Mouse (Mus musculus): ENCODE results near the gene Cdhr3. TPM values are rescaled to one million over a fixed set of nuclear protein-coding genes. Genes with fewer than 3 reads are reported as not detected.

The Cdhr3 gene
- polyA plus RNA-seq, 1 experiment from 2014 or later: 0.51 TPM

GRCm38 (mm10) chr12:33125594-33126227, 33.0 kb upstream of the Cdhr3 start:
- WGBS: 88% methylated on average over 9 of the region's 9 CpGs
- H3K4me3 ChIP-seq (ENCODE audit: low read depth, low read length): no peak overlapping the region
- ATAC-seq: no peak
- H3K27ac ChIP-seq (ENCODE audit: low read length): no peak overlapping the region
- no peaks in the 10 kb centered on the region for H3K9me3 ChIP-seq (replicated peaks; ENCODE audit: control insufficient read depth, low read length, poor library complexity, severe bottlenecking)
- no peak overlapping the region for H3K9ac ChIP-seq (ENCODE audit: low read depth, low read length)
- peaks cover 9% of the 10 kb centered on the region; the same call in 1 of the 2 replicates for H3K4me1 ChIP-seq (ENCODE audit: control insufficient read depth, insufficient read depth, low read length)
- no peak overlapping the region for H3K4me2 ChIP-seq (ENCODE audit: low read length)
- no peaks in the 10 kb centered on the region for H3K36me3 ChIP-seq (ENCODE audit: control insufficient read depth, insufficient read depth, low read length)
- no peaks in the 10 kb centered on the region for H3K27me3 ChIP-seq (ENCODE audit: control insufficient read depth, insufficient read depth, low read depth, low read length)

GRCm38 (mm10) chr12:33118624-33119301, 26.1 kb upstream of the Cdhr3 start:
- no peaks in the 10 kb centered on the region for H3K27me3 ChIP-seq (ENCODE audit: control insufficient read depth, insufficient read depth, low read depth, low read length)
- no peaks in the 10 kb centered on the region for H3K36me3 ChIP-seq (ENCODE audit: control insufficient read depth, insufficient read depth, low read length)
- no peak overlapping the region for H3K4me3 ChIP-seq (ENCODE audit: low read depth, low read length)
- 37% methylated on average over 15 of the region's 15 CpGs for WGBS
- no peak overlapping the region for H3K27ac ChIP-seq (ENCODE audit: low read length)
- H3K9me3 ChIP-seq (replicated peaks; ENCODE audit: control insufficient read depth, low read length, poor library complexity, severe bottlenecking): no peaks in the 10 kb centered on the region
- no peak overlapping the region for H3K9ac ChIP-seq (ENCODE audit: low read depth, low read length)
- ATAC-seq: no peak
- no peak overlapping the region for H3K4me2 ChIP-seq (ENCODE audit: low read length)
- no peaks in the 10 kb centered on the region for H3K4me1 ChIP-seq (ENCODE audit: control insufficient read depth, insufficient read depth, low read length)

- no peak overlapping the region for H3K4me2 ChIP-seq (ENCODE audit: low read length)
- ATAC-seq: peak; percentile 38; the same call in 1 of the 2 replicates
- H3K4me1 ChIP-seq (ENCODE audit: control insufficient read depth, insufficient read depth, low read length): no peaks in the 10 kb centered on the region
- no peak overlapping the region for H3K9ac ChIP-seq (ENCODE audit: low read depth, low read length)
- 30% methylated on average over 14 of the region's 14 CpGs for WGBS
- H3K9me3 ChIP-seq (replicated peaks; ENCODE audit: control insufficient read depth, low read length, poor library complexity, severe bottlenecking): no peaks in the 10 kb centered on the region
- no peak overlapping the region for H3K4me3 ChIP-seq (ENCODE audit: low read depth, low read length)
- H3K36me3 ChIP-seq (ENCODE audit: control insufficient read depth, insufficient read depth, low read length): no peaks in the 10 kb centered on the region
- no peaks in the 10 kb centered on the region for H3K27me3 ChIP-seq (ENCODE audit: control insufficient read depth, insufficient read depth, low read depth, low read length)
- H3K27ac ChIP-seq (ENCODE audit: low read length): peak overlapping the region; percentile 24; the same call in 1 of the 2 replicates
These were observed 18.3 kb upstream of the Cdhr3 start for GRCm38 (mm10) chr12:33110894-33111471.

- H3K27me3 ChIP-seq (ENCODE audit: control insufficient read depth, insufficient read depth, low read depth, low read length): no peaks in the 10 kb centered on the region
- no peak overlapping the region for H3K27ac ChIP-seq (ENCODE audit: low read length)
- H3K9ac ChIP-seq (ENCODE audit: low read depth, low read length): no peak overlapping the region
- H3K4me2 ChIP-seq (ENCODE audit: low read length): no peak overlapping the region
- H3K4me1 ChIP-seq (ENCODE audit: control insufficient read depth, insufficient read depth, low read length): no peaks in the 10 kb centered on the region
- no peaks in the 10 kb centered on the region for H3K9me3 ChIP-seq (replicated peaks; ENCODE audit: control insufficient read depth, low read length, poor library complexity, severe bottlenecking)
- H3K36me3 ChIP-seq (ENCODE audit: control insufficient read depth, insufficient read depth, low read length): no peaks in the 10 kb centered on the region
- peak; percentile 68 for ATAC-seq
- H3K4me3 ChIP-seq (ENCODE audit: low read depth, low read length): no peak overlapping the region
These were observed 16.9 kb upstream of the Cdhr3 start for GRCm38 (mm10) chr12:33109531-33109930.

GRCm38 (mm10) chr12:33106438-33107167, 13.9 kb upstream of the Cdhr3 start:
- Histone ChIP-seq H3K4me2 (ENCODE audit: low read length) (no peak overlapping the region), H3K27me3 (ENCODE audit: control insufficient read depth, insufficient read depth, low read depth, low read length) (no peaks in the 10 kb centered on the region), H3K4me3 (ENCODE audit: low read depth, low read length) (no peak overlapping the region), H3K36me3 (ENCODE audit: control insufficient read depth, insufficient read depth, low read length) (no peaks in the 10 kb centered on the region), H3K9me3 (replicated peaks; ENCODE audit: control insufficient read depth, low read length, poor library complexity, severe bottlenecking) (no peaks in the 10 kb centered on the region), H3K9ac (ENCODE audit: low read depth, low read length) (no peak overlapping the region), H3K27ac (ENCODE audit: low read length) (no peak overlapping the region), H3K4me1 (ENCODE audit: control insufficient read depth, insufficient read depth, low read length) (peaks cover 12% of the 10 kb centered on the region)
- WGBS: 59% methylated on average over 10 of the region's 10 CpGs
- no peak for ATAC-seq

- no peaks in the 10 kb centered on the region for H3K9me3 ChIP-seq (replicated peaks; ENCODE audit: control insufficient read depth, low read length, poor library complexity, severe bottlenecking)
- peaks cover 12% of the 10 kb centered on the region for H3K4me1 ChIP-seq (ENCODE audit: control insufficient read depth, insufficient read depth, low read length)
- no peak overlapping the region for H3K9ac ChIP-seq (ENCODE audit: low read depth, low read length)
- H3K4me3 ChIP-seq (ENCODE audit: low read depth, low read length): no peak overlapping the region
- H3K27me3 ChIP-seq (ENCODE audit: control insufficient read depth, insufficient read depth, low read depth, low read length): no peaks in the 10 kb centered on the region
- H3K4me2 ChIP-seq (ENCODE audit: low read length): no peak overlapping the region
- ATAC-seq: no peak
- WGBS: 51% methylated on average over 4 of the region's 4 CpGs
- H3K36me3 ChIP-seq (ENCODE audit: control insufficient read depth, insufficient read depth, low read length): no peaks in the 10 kb centered on the region
- H3K27ac ChIP-seq (ENCODE audit: low read length): no peak overlapping the region
These were observed 13.0 kb upstream of the Cdhr3 start for GRCm38 (mm10) chr12:33105724-33106123.

- no peak overlapping the region for H3K4me2 ChIP-seq (ENCODE audit: low read length)
- no peak overlapping the region for H3K4me3 ChIP-seq (ENCODE audit: low read depth, low read length)
These were observed 9.9 kb upstream of the Cdhr3 start for GRCm38 (mm10) chr12:33102342-33103115.

GRCm38 (mm10) chr12:33101627-33102026, 9.0 kb upstream of the Cdhr3 start:
- H3K9me3 ChIP-seq (replicated peaks; ENCODE audit: control insufficient read depth, low read length, poor library complexity, severe bottlenecking): no peaks in the 10 kb centered on the region
- H3K27ac ChIP-seq (ENCODE audit: low read length): no peak overlapping the region
- H3K4me3 ChIP-seq (ENCODE audit: low read depth, low read length): no peak overlapping the region
- peaks cover 12% of the 10 kb centered on the region for H3K4me1 ChIP-seq (ENCODE audit: control insufficient read depth, insufficient read depth, low read length)
- H3K36me3 ChIP-seq (ENCODE audit: control insufficient read depth, insufficient read depth, low read length): no peaks in the 10 kb centered on the region
- ATAC-seq: peak; percentile 44; the same call in 1 of the 2 replicates
- WGBS: 57% methylated on average over 8 of the region's 8 CpGs
- H3K27me3 ChIP-seq (ENCODE audit: control insufficient read depth, insufficient read depth, low read depth, low read length): no peaks in the 10 kb centered on the region
- no peak overlapping the region for H3K4me2 ChIP-seq (ENCODE audit: low read length)
- no peak overlapping the region for H3K9ac ChIP-seq (ENCODE audit: low read depth, low read length)

More at GRCm38 (mm10) chr12:33102342-33103115, 9.9 kb upstream of the Cdhr3 start:
- Histone ChIP-seq H3K36me3 (ENCODE audit: control insufficient read depth, insufficient read depth, low read length) (no peaks in the 10 kb centered on the region), H3K9ac (ENCODE audit: low read depth, low read length) (no peak overlapping the region), H3K27ac (ENCODE audit: low read length) (no peak overlapping the region), H3K9me3 (replicated peaks; ENCODE audit: control insufficient read depth, low read length, poor library complexity, severe bottlenecking) (no peaks in the 10 kb centered on the region), H3K27me3 (ENCODE audit: control insufficient read depth, insufficient read depth, low read depth, low read length) (no peaks in the 10 kb centered on the region), H3K4me1 (ENCODE audit: control insufficient read depth, insufficient read depth, low read length) (peaks cover 12% of the 10 kb centered on the region)
- ATAC-seq: peak; percentile 27; the same call in 1 of the 2 replicates
- 23% methylated on average over 15 of the region's 15 CpGs for WGBS

All from midbrain, embryonic 16.5 days (tissue).